Mouse (Mus musculus) heart, postnatal 0 days (tissue): ENCODE measurements around the gene Lrrc8a. TPM values are rescaled to one million over a fixed set of nuclear protein-coding genes. Genes with fewer than 3 reads are reported as not detected.

Source experiments
- ATAC-seq: fragments of 200-750 bp; cut with Nextera tagmentation; 2 replicates; pipeline ENCODE4 v1.8.0; 2017; ENCODE audit warnings: low read depth, moderate number of reproducible peaks, moderate library complexity; ENCODE audit not compliant: insufficient read depth
- DNase-seq: peaks from one replicate; pipeline ENCODE4 v3.0.0-alpha.2; 2016; ENCODE audit warnings: low spot score
- H3K27ac ChIP-seq: fragments of 300-500 bp; sonication (generic); 2 replicates; pipeline ENCODE4 v1.5.1; 2014; ENCODE audit warnings: low read depth, mild to moderate bottlenecking
- H3K27me3 ChIP-seq: fragments of 300-500 bp; sonication (generic); 2 replicates; pipeline ENCODE4 v1.6.1; 2014; ENCODE audit warnings: low read length, mixed read lengths; ENCODE audit not compliant: control insufficient read depth, insufficient read depth
- H3K36me3 ChIP-seq: fragments of 300-500 bp; sonication (generic); replicated peaks from 2 replicates; pipeline ENCODE4 v1.6.1; 2014; ENCODE audit warnings: low read length, mixed read lengths; ENCODE audit not compliant: control insufficient read depth, insufficient read depth
- H3K4me1 ChIP-seq: fragments of 300-500 bp; sonication (generic); 2 replicates; pipeline ENCODE4 v1.6.1; 2014; ENCODE audit warnings: antibody characterized with exemption; ENCODE audit not compliant: control insufficient read depth, insufficient read depth
- H3K4me2 ChIP-seq: fragments of 300-500 bp; sonication (generic); 2 replicates; pipeline ENCODE4 v1.6.1; 2014; ENCODE audit warnings: low read depth, mild to moderate bottlenecking, low read length, moderate library complexity
- H3K4me3 ChIP-seq: fragments of 300-500 bp; sonication (generic); 2 replicates; pipeline ENCODE4 v1.5.1; 2014; ENCODE audit warnings: low read depth, low read length
- H3K9ac ChIP-seq: fragments of 300-500 bp; sonication (generic); replicated peaks from 2 replicates; pipeline ENCODE4 v1.6.1; 2014; ENCODE audit warnings: low read depth, low read length, mixed read lengths
- H3K9me3 ChIP-seq: fragments of 300-500 bp; sonication (generic); replicated peaks from 2 replicates; pipeline ENCODE4 v1.6.1; 2016; ENCODE audit warnings: low read length; ENCODE audit not compliant: control insufficient read depth
- CTCF ChIP-seq: IDR thresholded peaks from 2 replicates; pipeline ENCODE4 v1.5.1; 2016; ENCODE audit warnings: antibody characterized with exemption, control low read depth, low read depth
- EP300 ChIP-seq: IDR thresholded peaks from 2 replicates; pipeline ENCODE4 v1.6.1; 2016; ENCODE audit warnings: antibody characterized with exemption, low read depth
- WGBS: fragments of 180-500 bp; shearing (Covaris S2); extraction: QIAGEN DNeasy Blood & Tissue Kit; methylation state at CpG from one replicate; pipeline ENCODE4 v1.1.7; 2014; 5-methylcytosine and 5-hydroxymethylcytosine counted together
- polyA plus RNA-seq: library from polyadenylated mRNA; unstranded; fragments of >200 nt; fragmentation: Nextera tagmentation; extraction: Ambion mirVana; gene quantifications from 2 replicates; pipeline ENCODE4 v1.2.1, GENCODE M21; 2015
- total RNA-seq: library from RNA; depleted of rRNA; stranded (reverse); fragments of >200 nt; gene quantifications from 2 replicates; pipeline ENCODE4 v1.2.3, GENCODE M21; 2014; ENCODE audit warnings: low replicate concordance

The Lrrc8a gene
- total and polyA plus RNA-seq, 2 experiments from 2014 or later = 43.5 to 50.8 TPM

DNA sequence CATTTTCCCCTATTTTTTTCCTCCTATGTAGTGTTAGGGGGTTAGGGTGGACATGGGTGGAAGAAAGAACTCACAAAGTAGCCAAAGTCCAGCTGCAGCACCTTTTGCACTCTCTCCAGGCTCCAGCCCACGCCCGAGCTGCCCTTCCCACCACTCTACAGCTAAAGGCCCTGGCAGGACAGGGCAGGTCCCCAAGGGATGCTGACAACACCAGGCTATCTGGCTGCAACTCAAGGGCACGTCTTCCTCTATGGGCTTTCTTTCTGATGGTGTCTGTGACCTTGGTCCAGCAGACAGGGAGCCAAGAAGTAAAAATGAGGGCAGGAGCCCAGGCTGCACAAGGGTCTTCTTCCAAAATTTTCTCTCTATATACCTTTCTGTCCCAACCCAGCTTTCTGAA, 44.1 kb downstream of the Lrrc8a start:
- no peak for DNase-seq
- no peaks in the 10 kb centered on the region for H3K9me3 ChIP-seq
- H3K9ac ChIP-seq = no peak overlapping the region
- H3K4me3 ChIP-seq = no peak overlapping the region
- no peak for ATAC-seq
- TF ChIP-seq CTCF = no peak
- no peak for TF ChIP-seq EP300
- H3K36me3 ChIP-seq = peaks cover 11% of the 10 kb centered on the region; the same call in 1 of the 2 replicates
- H3K4me1 ChIP-seq = peaks cover 9% of the 10 kb centered on the region; the same call in 1 of the 2 replicates
- 66% methylated on average over 3 of the region's 3 CpGs for WGBS
- no peaks in the 10 kb centered on the region for H3K27me3 ChIP-seq
- no peak overlapping the region for H3K27ac ChIP-seq
- H3K4me2 ChIP-seq = no peak overlapping the region

DNA sequence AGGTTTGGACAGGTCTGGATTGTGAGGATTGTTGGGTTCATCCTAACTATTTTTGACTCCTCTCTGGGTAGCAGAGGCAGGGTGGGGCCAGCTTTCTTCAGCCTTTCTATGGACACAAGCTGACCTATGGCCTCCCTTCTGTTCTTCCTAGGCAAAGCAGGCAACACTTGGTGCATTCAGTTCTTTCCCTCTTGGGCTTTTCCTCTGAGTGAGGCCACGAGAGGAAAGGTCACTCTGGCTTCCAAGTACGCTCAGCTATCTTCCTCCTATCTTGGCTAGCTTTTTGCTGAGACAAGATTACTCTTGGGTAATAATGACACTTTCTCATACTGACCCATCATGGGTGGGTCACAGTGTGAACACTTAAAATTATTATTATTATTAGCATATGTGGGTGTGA, 45.7 kb downstream of the Lrrc8a start:
- Histone ChIP-seq H3K9ac (no peak overlapping the region), H3K4me2 (no peak overlapping the region), H3K27ac (no peak overlapping the region), H3K4me3 (no peak overlapping the region), H3K27me3 (no peaks in the 10 kb centered on the region), H3K36me3 (peaks cover 10% of the 10 kb centered on the region; the same call in 1 of the 2 replicates), H3K4me1 (peaks cover 9% of the 10 kb centered on the region; the same call in 1 of the 2 replicates), H3K9me3 (no peaks in the 10 kb centered on the region)
- TF ChIP-seq EP300 (no peak), CTCF (no peak)
- 78% methylated on average over 2 of the region's 2 CpGs for WGBS
- DNase-seq = no peak
- ATAC-seq = no peak

DNA sequence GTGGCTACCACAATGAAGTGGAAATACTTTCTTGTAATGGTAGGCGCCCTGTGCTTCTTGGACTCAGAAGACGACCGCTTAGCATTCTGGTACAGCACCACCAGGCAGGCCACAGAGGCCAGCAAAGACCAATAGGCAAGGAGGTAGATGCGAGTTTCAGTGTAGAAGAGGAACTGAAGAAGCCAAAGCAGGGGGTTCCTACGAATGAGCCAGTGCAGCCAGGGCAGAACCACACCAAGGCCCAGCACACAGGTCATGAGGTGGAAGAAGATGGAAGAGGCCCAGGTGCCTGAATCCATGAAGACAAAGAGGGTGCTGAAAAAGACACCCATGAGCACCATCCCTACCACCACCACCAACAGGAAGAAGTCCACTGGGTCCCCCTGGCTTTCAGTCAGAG, 47.5 kb downstream of the Lrrc8a start:
- H3K4me3 ChIP-seq = peak overlapping the region; percentile 84; the same call in 1 of the 2 replicates

DNA sequence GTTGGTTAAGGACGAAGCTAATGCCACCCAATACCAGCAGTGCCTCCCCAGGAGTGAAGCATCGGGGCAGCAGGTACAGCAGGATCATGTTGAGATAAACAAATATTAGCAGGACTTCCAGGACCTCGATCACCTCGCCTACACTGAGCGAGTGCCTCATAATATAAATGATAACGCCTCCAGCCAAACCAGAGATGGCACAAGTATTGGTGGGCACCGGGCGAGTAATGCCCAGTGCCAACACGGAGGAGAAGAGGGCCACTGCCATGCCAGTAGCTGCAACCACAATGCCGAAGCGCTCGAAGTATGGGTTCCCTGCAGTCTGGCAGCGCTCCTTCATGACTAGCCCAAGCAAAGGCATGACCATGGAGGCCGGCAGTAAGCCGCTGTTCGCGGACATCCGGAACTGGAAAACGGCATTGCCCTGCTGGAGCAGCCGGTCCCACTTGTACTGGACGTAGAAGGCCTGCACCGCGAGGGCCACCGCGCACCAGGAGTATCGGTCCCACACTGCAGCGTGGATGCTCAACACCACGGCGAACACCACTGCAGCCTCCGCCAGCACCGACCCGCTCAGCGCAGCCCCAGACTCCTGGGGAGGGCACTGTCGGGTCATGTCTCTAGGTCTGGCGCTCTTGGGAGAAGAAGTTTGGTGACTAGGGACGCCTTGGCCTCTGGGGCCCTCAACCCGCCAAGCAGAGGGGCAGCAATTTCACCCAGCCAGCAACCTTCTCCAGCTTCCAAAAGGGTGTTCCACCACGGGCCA, 48.1 kb downstream of the Lrrc8a start:
- DNase-seq (no peak), ATAC-seq (peak; percentile 34)
- Histone ChIP-seq H3K9me3 (no peaks in the 10 kb centered on the region), H3K4me3 (peak overlapping the region; percentile 84), H3K27ac (peak overlapping the region; percentile 58), H3K4me1 (peaks cover 9% of the 10 kb centered on the region; the same call in 1 of the 2 replicates), H3K9ac (peak overlapping the region; percentile 67), H3K36me3 (peaks cover 7% of the 10 kb centered on the region; the same call in 1 of the 2 replicates), H3K27me3 (no peaks in the 10 kb centered on the region), H3K4me2 (peak overlapping the region; percentile 84)
- no peak for TF ChIP-seq CTCF
- TF ChIP-seq EP300 = no peak
- 12% methylated on average over 38 of the region's 38 CpGs for WGBS

More for the DNA sequence above, 47.5 kb downstream of the Lrrc8a start:
- 91% methylated on average over 5 of the region's 5 CpGs for WGBS
- no peak for TF ChIP-seq CTCF
- TF ChIP-seq EP300 = no peak
- H3K4me2 ChIP-seq = peak overlapping the region; percentile 84
- no peak overlapping the region for H3K27ac ChIP-seq
- H3K9ac ChIP-seq = no peak overlapping the region
- no peak for DNase-seq
- peaks cover 9% of the 10 kb centered on the region; the same call in 1 of the 2 replicates for H3K4me1 ChIP-seq
- H3K9me3 ChIP-seq = no peaks in the 10 kb centered on the region
- H3K36me3 ChIP-seq = peaks cover 7% of the 10 kb centered on the region; the same call in 1 of the 2 replicates
- no peak for ATAC-seq
- no peaks in the 10 kb centered on the region for H3K27me3 ChIP-seq

DNA sequence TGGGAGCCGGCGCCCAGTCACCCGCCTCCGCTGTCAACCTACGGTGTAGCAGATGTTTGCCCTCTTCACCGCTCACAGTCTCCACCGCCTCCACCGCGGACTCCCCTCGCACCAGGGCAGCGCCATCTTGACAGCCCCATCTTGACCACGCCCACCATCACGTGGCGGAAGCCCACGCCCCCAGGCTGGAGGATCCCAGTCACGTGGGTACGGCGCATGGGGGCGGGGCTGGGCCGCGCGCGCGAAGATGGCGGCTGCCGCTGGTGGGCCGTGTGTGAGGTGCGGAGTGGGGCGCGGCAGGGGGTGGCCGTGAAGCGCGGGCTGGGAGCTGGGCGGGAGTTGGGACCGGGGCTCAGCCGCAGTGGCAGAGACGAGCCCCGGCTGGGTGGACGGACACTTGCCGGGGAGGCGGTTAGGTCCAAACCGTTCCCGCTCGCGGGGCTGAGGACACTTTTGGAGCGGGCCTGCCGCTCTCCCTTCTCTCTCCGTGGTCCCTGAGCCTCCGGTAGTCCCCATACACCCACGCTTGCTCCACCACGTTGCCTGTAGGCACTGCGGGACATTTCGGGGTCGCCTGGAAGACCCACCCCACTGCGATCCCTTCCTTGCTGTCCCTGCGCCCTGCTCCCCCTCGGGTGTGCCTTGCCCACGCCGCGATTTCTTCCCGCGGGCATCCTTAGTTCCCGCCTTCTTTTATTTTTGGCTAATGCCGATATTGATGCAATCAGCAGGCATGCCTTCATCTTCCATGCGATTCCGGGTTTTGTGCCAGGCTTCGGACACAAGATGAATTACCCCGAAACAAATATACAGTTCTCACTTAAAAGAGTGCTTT, 48.9 kb downstream of the Lrrc8a start, which contains the start of the genes Dolk and Nup188:
TSS of gene Dolk (minus strand) at position 143 of the 835 bp plus-strand sequence.
TSS of gene Nup188 (plus strand) at position 206 of the 835 bp plus-strand sequence.
- Histone ChIP-seq H3K27me3 (no peaks in the 10 kb centered on the region), H3K27ac (peak within 1 kb of the TSS; percentile 69), H3K4me2 (peak within 1 kb of the TSS; percentile 84), H3K4me3 (peak within 1 kb of the TSS; percentile 84), H3K9me3 (no peaks in the 10 kb centered on the region), H3K4me1 (peaks cover 9% of the 10 kb centered on the region; the same call in 1 of the 2 replicates), H3K36me3 (peaks cover 7% of the 10 kb centered on the region; the same call in 1 of the 2 replicates), H3K9ac (peak within 1 kb of the TSS; percentile 67)
- ATAC-seq = peak; percentile 96
- peak; percentile 88 for DNase-seq
- WGBS = under 1% methylated on average over 65 of the region's 68 CpGs
- TF ChIP-seq CTCF = no peak
- TF ChIP-seq EP300 = no peak
